Mouse (Mus musculus): ENCODE measurements around the gene Bpnt1.

Bpnt1 gene

DNA sequence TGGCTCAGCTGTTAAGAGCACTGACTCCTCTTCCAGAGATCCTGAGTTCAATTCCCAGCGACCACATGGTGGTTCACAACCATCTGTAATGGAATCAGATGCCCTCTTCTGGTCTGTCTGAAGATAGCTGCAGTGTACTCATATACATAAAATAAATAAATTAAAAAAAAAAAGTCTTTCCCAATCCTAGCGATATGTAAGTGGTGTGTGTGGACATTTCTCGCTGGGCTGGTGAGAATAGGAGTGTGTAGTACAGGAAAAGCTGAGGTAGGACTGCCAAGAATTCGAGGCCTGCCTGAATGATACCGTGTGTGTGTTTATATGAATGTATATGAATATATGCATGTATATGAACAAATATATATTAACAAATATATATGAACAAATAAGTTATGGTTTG is 585 bp upstream of the Bpnt1 start:
- CTCF ChIA-PET = interaction anchor here (0.7 kb wide), 1 partner anchor 32 kb away, joined by 4 read pairs; no protein-coding TSS in a partner anchor

DNA sequence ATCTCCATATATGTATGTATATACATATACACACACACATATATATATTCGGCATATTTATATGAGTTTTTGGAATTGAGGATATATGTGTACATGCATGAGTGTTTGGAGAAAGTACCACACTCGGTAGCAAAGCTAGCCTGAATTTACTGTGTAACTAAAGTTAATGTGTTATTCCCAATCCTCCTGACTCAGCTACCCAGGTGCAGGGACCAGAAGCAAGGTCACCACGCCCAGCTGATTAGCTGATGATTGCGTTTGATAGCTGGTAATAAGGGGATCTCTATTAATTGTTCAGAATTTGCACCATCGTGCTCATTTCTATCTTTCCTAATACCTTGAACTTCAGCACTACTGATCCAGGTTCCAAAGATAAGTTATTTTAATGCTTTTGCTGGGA is 1.7 kb downstream of the Bpnt1 start:
- CTCF ChIA-PET = no interaction called here

DNA sequence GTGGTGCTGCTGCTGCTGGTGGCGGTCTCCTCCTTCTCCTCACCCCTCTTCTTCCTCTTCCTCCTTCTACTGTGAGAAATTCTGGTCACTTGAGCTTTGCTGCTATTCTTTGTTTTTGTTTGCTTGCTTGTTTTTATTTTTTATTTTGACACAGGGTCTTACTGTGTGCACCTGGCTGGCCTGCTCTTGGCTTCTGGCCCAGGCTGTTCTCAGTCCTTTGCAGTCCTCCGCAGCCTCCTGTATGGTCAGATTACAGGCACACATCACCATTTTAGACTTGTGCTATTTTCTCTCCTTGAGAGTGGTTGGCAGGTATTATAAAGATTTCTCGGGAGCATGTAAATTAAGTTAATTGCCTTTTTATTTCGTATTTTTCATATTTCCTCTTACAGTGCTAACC is 2.2 kb downstream of the Bpnt1 start:
- CTCF ChIA-PET = no interaction called here

DNA sequence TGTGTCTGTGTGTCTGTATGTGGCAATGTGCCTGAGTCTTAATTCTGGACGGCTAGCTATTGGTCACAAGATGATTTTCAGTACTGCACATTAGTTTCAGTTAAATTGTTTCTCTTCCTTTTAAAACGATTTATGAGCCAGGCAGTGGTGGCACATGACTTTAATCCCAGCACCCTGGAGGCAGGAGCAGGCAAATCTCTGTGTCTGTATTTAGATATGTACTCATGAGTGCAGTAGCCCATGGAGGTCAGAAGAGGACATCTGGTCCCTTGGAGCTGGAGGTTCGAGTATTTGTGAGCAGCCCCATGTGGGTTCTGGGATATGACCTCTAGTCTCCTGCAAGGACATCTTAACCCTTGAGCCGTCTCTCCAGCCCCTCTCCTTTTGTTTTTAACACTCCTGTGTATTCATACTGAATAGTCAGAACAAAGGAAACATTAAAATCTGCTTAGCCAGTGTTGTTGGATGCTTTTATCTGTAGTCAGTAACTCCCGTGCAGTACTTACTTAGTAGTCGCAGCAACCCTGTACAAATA is 3.3 kb downstream of the Bpnt1 start:
- CTCF ChIA-PET = no interaction called here

DNA sequence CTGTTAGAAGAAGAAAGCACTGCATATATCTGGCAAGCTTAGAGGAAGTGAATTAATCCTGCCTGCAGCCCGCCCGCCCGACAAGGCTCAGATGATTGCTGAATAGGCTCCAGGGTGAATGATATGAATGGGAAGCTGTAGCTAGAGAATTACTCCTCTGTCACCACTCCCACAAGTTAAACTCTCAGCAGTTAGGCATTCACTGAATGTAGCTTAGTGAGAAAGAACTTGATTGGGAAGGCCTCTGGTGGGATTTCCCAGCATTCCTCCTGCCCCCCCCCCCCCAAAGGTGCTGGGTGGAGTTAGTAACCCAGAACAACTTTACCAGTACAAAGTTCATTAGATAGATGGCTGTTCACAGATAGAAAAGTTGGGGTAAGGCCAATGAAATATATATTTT is 4.6 kb downstream of the Bpnt1 start:
- CTCF ChIA-PET = no interaction called here

DNA sequence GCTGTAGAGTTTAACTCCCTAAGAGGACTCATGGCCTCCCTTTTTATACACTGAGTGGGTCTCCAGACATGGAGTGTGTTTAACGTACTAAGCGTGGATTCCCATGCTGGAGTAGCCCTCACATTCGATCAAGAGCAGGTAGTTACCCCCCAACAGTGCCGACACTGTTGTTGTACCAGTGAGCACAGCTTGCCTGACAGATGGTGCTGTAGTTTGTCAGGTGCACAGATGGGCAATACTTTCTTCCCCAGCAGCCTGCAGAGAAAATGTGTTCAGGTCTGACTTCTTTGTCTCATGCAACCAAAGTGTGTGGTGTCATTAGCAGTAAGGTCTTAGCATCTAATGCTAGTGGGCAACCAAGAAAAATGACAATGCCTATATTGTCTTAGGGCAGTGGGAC is 10.5 kb downstream of the Bpnt1 start:
- CTCF ChIA-PET = no interaction called here

DNA sequence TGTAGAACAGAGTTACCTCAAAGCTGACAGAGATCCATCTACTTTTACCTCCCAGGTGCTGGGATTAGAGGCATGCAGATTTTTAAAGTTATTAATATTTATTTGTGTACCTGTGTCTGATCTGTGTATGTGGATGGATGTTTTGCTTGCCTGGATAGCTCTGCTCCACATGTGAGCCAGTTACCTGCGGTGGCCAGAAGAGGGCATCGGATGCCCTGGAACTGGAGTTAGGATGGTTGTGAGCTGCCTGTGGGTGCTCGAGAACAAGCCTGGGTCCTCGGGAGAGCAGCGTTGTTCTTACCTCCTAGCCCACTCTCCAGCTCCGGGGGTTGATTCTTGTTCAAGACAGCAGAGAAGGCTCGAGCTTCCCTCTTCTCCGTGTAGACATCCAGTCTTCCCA is 11.5 kb downstream of the Bpnt1 start:
- CTCF ChIA-PET = no interaction called here

DNA sequence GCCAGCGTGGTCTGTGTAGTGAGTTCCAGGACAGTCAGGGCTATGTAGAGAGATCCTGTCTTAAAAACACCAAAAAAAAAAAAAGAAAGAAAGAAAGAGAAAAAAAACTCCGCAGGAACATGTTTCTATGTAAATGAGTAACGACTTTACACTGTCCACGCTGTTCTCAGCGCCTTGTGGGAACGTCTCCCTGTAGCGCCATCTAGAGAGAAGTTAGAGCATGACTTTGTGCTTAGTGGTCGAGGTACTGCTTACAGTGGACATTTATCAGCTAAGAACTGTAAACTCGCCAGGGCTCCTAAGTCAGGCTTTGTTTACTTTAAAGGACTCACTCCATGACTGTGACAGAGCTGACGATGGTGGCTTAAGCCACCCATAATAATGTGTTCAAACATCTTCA is 14.2 kb downstream of the Bpnt1 start:
- CTCF ChIA-PET = no interaction called here

DNA sequence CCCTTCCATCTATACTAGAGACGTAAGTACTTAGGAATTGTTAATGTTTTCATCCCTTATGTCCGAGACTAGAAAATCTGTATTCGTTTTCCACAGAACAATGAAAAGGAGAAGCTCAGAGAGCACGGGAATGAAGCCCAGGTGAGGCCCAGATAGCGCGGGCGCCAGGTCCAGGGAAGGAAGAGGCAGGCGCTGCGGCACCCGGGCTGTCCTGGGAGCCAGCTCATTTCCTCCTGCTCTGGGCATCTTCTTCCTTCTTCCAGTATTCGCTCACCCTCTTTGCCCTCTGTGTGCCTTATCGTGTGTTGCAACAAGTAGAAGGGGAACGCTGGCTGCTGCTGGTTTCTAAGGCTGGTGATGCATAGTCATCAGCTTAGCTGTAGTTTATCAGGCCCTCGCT is 17.8 kb downstream of the Bpnt1 start:
- CTCF ChIA-PET = no interaction called here

DNA sequence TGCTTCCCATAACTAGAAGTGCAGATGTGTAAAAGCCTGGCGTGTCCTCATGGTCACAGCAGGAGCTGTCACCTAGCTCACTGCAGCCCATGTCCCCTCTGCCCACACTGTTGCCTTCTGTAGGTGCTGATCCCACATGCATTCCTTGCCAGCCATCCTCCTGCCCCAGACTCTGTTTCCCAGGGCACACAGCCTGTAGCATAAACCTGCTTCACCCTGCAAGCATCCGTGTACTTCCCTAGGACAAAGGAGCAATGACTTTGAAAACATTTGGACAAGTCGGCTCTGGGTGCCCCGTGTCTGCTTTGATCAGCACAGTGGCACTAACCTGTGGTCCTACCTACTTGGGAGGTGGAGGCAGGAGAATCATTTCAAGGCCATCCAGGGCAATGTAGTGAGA is 18.7 kb downstream of the Bpnt1 start:
- CTCF ChIA-PET = no interaction called here

DNA sequence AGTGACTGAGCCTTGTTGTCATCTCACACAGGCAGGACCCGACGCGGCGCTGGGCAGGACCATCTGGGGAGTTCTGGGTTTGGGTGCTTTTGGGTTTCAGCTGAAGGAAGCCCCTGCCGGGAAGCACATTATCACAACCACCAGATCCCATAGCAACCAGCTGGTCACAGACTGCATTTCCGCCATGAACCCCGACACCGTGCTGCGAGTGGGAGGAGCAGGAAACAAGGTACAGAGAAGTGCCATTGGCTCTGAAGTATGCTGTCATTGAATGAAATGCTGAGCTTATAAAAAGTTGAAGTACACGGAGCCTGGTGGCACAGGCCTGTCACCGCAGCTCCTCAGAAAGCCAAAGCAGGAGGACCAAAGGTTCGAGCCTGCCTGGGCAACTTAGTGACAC is 20.2 kb downstream of the Bpnt1 start:
- CTCF ChIA-PET = interaction anchor here (0.9 kb wide), 1 partner anchor 24 kb away, joined by 3 read pairs; no protein-coding TSS in a partner anchor

DNA sequence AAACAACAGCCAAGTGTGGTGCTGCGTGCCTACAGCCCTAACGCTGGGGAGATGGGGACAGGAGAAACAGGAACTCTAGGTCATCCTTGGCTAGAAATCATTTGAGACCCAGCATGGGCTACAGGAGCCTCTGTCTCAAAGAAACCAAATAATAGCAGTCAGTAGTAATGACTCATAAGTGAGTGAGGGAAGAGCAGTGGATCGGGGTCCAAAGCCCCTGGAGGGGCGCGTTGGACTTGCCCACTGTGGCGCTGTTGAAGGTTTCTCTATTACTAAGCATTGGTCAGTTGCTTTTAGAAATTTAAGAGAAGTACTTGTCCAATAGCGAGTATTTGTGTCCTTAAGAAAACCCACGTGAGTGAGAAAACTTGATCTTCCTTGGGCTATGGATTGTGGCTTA is 21.4 kb downstream of the Bpnt1 start:
- CTCF ChIA-PET = no interaction called here

DNA sequence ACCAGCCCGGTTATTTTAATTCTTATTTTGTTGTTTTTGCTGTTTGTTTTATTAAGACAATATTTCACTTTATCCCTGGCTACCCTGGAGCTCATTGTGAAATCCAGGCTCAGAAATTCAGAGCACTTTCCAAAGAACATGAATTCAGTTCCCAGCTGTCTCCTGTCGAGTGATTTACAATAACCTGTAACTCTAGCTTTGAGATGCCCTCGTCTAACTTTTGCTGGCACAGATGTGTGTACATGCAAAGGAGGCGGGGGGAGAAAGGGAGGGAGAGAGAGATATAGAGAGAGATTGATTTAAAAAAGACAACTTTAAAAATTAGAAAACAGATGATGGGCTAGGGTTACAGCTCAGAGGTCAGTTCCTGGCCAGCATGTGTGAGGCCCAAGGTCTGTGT is 22.8 kb downstream of the Bpnt1 start:
- CTCF ChIA-PET = interaction anchor here (0.7 kb wide), 1 partner anchor 76 kb away, joined by 3 read pairs; no protein-coding TSS in a partner anchor

DNA sequence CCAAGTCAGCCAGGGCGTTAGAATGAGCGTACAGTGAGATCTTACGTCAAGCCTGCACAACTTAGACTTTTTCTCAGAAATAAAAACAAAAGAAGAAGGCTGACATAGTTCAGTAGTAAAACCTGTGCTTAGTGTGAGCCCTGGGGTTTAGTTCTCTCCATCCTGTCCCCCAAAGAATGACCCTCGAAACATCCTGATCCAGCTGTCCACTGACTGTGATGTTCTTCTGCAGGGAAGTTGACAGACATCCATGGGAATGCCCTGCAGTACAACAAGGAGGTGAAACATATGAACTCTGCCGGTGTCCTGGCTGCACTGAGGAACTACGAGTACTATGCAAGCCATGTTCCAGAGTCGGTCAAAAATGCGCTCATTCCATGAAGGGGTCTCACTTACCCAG is 24.3 kb downstream of the Bpnt1 start:
- CTCF ChIA-PET = no interaction called here

DNA sequence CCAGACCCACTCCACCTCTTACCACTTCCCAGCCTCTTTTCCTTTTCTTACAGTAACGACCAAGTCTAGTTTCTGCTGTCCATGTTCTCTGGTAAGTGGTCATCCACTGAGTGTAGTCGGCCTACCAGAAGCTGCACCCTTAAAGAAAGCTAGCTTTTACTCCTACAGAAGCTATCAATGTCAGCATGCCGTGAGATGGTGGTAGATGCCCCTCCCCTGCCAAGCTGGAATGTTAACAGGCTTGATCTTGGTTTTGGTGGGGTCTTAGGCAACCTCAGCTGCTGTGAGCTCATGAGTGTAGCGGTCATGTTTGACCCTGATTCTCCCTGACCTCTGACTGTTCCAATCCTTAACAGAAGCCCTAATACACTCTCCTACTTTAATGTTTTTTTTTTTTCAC is 26.3 kb downstream of the Bpnt1 start:
- CTCF ChIA-PET = no interaction called here

DNA sequence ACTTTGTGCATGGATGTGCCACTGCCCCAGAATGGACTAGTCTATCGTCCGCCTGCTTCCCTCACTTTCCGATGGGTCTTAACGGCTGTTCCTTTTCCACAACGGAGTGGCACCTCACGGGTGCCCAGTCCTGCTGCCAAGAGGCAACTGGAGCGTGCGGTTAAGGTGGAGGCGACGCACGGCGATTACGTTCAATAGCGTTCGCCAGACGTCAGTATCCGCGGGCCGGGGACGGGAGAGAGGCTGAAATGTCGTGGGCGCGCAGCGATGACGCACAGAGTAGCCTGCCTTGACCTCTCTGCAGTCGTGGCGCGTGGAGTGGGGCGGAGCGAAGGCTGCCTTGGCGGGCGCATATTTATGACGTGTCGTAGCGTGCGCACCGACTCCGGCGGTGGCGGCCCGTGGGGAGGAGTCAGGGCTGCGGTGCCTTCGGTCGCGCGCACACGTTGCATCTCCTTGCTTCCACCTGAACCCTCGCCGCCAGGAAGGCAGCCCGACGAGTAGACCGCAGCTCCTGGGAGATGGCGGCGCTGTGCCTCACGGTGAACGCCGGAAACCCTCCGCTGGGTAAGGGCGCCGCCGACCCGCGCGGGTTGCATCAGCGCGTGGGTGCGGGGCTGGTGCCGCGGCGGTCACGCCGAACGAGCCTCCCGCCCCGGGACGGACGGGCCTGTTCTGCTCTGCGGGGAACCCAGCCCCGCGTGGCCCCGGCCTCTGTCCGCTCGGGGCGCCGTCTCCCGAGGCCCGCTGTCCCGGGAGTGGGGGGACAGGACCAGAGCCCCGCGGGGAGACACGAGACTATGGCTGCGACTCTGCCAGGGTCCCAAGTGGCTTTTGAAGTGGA is 30.9 kb downstream of the Bpnt1 start, which contains the start of gene Eprs:
Gene Eprs, plus strand, starts transcription at position 368 of the 844 bp plus-strand sequence.
- CTCF ChIA-PET = no interaction called here

DNA sequence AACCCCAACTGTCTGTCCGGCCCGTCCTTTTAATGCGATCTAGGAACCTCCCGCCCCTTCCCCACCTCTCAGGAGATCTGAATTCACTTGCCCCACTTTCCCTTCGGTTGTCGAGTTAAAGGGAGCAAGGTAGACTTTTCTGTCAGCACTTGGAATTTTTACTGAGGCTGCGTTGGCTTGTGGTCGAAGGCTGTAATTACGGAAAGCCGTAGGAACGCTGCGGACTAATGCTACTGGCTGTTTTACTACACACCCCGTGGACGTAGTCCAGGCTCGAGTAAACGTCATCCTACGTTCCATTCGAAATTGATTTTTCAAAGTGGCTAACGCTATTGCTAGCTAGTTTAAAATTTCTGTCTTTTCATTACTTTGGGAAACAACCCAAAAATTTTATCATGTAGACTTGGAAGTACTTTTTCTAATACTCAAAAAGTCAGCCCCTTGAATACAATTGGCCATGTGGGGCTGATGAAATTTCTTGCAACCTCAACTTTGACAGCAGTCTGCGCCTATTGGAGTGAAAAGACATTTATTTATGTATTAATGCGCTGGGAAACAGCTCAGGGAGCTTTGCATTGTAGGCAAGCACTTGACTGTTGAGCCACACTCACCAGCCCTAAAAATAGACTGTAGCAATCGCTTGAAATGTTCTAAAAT is 31.7 kb downstream of the Bpnt1 start:
- CTCF ChIA-PET = interaction anchor here (0.7 kb wide), 1 partner anchor 51 kb away, joined by 3 read pairs; no protein-coding TSS in a partner anchor

DNA sequence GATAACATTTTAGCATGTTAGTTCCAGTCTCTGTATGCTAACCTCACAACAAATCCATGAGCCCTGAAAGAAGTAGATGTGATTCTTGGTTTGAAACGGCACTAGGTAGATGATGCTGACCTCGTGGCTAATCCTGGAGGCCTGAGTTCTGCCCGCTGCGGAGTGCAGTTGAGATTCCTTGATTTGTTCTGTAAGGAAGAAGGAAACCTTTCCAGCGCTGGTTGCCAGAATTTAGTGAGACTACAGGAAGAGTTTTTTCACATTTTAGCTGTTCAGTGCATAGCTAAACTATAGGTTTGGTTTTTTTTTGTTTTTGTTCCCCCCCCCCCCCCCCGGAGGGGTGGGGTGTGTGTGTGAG is 32.2 kb downstream of the Bpnt1 start:
- CTCF ChIA-PET = interaction anchor here (0.7 kb wide), 1 partner anchor 51 kb away, joined by 3 read pairs; no protein-coding TSS in a partner anchor

DNA sequence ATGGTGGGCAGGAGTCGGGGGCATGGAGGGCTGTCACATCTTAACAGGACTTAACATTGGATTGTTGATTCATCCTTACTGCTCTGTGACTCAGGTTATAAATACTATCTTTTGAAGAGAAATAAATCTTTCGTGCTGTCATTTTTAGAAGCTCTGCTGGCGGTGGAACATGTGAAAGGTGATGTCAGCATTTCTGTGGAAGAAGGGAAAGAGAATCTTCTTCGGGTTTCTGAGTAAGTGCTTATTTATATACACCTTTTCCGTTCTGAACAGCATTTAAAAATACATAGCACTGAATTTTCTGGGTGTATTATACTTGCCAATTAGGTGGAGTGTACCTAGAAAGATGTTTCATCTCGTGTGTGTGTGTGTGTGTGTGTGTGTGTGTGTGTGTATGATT is 35.4 kb downstream of the Bpnt1 start:
- CTCF ChIA-PET = no interaction called here

DNA sequence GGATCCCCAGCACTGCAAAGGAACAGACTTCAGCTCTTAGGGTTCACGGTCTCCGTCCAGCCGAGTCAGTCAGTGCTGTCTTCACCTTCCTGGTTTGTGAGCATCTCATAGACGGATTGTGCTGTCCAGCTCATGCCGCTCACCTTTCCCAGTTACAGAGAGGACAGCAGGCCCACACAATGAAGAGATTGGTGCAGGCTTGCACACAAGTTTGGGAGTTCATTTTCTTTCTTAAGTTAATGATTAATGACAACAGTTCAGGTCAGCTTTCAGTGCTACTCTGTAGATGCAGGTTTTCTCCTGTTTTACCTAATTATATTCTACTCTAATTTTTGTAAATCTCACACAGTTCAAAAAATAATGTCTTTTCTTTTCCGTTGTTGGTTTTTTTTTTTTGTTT is 38.0 kb downstream of the Bpnt1 start:
- CTCF ChIA-PET = no interaction called here

DNA sequence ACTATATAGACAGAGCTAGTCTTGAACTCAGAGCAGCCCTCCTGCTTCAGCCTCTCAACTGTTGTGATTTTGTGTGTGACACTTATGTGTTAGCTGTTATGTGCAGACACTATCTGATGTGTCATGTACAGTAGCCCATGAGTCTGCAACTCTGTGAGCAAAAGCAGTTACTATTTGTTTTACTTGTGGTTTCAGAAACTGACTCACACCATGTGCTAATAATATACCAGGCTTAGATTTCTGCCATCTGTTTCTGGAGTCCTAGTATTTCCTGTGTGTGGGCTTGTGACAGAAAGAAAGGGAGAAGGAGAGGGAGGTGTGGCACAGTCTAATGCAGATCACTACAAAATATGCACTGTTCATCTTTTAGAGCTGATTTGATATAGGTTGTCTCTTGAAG is 44.4 kb downstream of the Bpnt1 start:
- CTCF ChIA-PET = interaction anchor here (1.0 kb wide), 1 partner anchor 24 kb away, joined by 3 read pairs; no protein-coding TSS in a partner anchor

DNA sequence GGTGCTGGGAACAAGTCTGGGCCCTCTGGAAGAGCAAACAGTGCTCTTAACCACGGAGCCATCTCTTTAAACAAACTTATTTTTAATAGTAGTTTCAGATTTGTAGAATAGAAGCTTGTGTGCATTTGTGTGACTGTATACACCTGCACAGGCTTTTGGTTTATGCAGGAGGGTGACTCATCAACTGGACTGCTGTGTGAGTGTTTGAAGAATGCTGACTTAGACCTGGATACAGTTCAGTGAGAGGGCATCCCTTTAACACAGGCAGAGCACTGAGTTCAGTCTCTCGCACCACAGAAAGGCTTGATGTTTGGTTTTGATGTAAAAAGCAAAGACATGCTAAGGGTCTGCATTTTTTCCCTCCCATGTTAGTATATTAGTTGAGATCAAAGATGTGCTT is 45.5 kb downstream of the Bpnt1 start:
- CTCF ChIA-PET = no interaction called here

DNA sequence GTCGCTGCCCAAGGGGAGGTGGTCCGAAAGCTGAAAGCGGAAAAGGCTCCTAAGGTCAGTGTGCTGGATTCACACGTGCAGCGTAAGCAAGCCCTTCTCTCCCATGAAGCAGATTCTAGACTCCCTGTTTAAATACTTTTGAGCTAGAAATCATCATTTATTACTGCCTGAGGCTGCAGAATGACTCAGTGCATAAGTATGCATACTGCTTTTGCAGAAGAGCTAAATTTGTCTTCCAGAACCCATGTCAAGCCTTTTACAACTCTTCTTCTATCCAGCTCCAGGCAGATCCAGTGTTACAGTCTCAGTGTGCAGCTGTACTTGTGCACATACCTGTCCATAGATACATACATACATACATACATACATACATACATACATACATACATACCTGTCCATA is 69.7 kb downstream of the Bpnt1 start:
- CTCF ChIA-PET = interaction anchor here (0.7 kb wide), 1 partner anchor 473 kb away, joined by 3 read pairs; no protein-coding TSS in a partner anchor
